Mouse (Mus musculus): ENCODE results near the gene Setd5. TPM values are rescaled to one million over a fixed set of nuclear protein-coding genes. Genes with fewer than 3 reads are reported as not detected.

Setd5 gene
- total and polyA plus RNA-seq, 2 experiments from 2014 or later: 50.0 to 94.4 TPM

- ATAC-seq: no peak
- TF ChIP-seq CTCF (IDR thresholded peaks at IDR 0.05; ENCODE audit: low read depth): no peak
- Histone ChIP-seq H3K36me3 (ENCODE audit: insufficient read depth, low read length) (peaks cover 34% of the 10 kb centered on the region), H3K4me1 (ENCODE audit: insufficient read depth, low read length) (no peaks in the 10 kb centered on the region), H3K9ac (replicated peaks; ENCODE audit: low read length) (no peak overlapping the region), H3K9me3 (ENCODE audit: low read length) (no peaks in the 10 kb centered on the region), H3K27ac (no peak overlapping the region), H3K4me2 (ENCODE audit: low read depth, low read length) (no peak overlapping the region), H3K27me3 (ENCODE audit: insufficient read depth, low read length) (no peaks in the 10 kb centered on the region), H3K4me3 (ENCODE audit: low read length) (no peak overlapping the region)
- DNase-seq (ENCODE audit: low spot score): no peak
- WGBS: 87% methylated on average over 3 of the region's 3 CpGs
Measured at GRCm38 (mm10) chr6:113052972-113053371, 24.2 kb upstream of the Setd5 start.

GRCm38 (mm10) chr6:113054552-113055107 is 22.5 kb upstream of the Setd5 start:
- H3K9me3 ChIP-seq (ENCODE audit: low read length): no peaks in the 10 kb centered on the region
- H3K9ac ChIP-seq (replicated peaks; ENCODE audit: low read length): no peak overlapping the region
- H3K4me2 ChIP-seq (ENCODE audit: low read depth, low read length): no peak overlapping the region
- H3K27ac ChIP-seq: no peak overlapping the region
- H3K36me3 ChIP-seq (ENCODE audit: insufficient read depth, low read length): peaks cover 41% of the 10 kb centered on the region
- no peaks in the 10 kb centered on the region for H3K27me3 ChIP-seq (ENCODE audit: insufficient read depth, low read length)
- DNase-seq (ENCODE audit: low spot score): no peak
- ATAC-seq: no peak
- 88% methylated on average over 6 of the region's 6 CpGs for WGBS
- H3K4me3 ChIP-seq (ENCODE audit: low read length): no peak overlapping the region
- H3K4me1 ChIP-seq (ENCODE audit: insufficient read depth, low read length): no peaks in the 10 kb centered on the region
- TF ChIP-seq CTCF (IDR thresholded peaks at IDR 0.05; ENCODE audit: low read depth): no peak

DNA sequence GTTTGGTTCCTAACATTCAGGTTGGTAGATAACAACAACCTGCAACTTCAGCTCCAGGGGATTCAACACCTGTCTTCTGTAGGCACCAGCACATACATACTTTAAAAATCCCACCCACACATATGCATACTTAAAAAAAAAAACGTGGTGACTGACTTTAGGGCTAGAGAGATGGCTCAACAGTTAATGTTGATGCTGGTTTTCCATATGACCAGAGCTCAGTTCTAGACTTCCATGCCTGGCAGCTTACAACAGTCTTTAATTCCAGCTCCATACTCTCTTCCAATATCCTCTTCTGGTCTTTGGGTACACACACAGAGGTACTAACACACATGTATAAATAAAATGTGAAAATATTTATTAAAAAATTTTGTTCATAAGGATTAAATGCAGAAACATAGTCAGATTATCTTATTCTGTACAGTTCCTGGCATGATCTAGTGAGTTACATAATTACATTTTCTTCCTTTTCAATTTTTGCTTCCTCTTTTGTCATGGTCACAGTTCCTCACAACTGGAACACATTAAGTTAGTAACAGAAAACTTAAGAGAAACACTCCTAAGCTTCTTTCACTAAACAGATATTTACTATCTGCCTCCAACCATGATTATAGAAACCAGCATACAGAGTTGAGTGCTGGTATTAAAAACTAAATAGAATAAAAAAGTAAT is 16.1 kb upstream of the Setd5 start:
- ATAC-seq: no peak
- no peak for DNase-seq (ENCODE audit: low spot score)
- H3K4me3 ChIP-seq (ENCODE audit: low read length): no peak overlapping the region
- H3K27me3 ChIP-seq (ENCODE audit: insufficient read depth, low read length): no peaks in the 10 kb centered on the region
- no peak overlapping the region for H3K9ac ChIP-seq (replicated peaks; ENCODE audit: low read length)
- no peak for TF ChIP-seq CTCF (IDR thresholded peaks at IDR 0.05; ENCODE audit: low read depth)
- no peak overlapping the region for H3K27ac ChIP-seq
- H3K4me1 ChIP-seq (ENCODE audit: insufficient read depth, low read length): no peaks in the 10 kb centered on the region
- no peaks in the 10 kb centered on the region for H3K9me3 ChIP-seq (ENCODE audit: low read length)
- no peak overlapping the region for H3K4me2 ChIP-seq (ENCODE audit: low read depth, low read length)
- peaks cover 54% of the 10 kb centered on the region for H3K36me3 ChIP-seq (ENCODE audit: insufficient read depth, low read length)
- 69% methylated on average over 1 of the region's 1 CpGs for WGBS

GRCm38 (mm10) chr6:113062253-113062652 is 14.9 kb upstream of the Setd5 start:
- 39% methylated on average over 3 of the region's 3 CpGs for WGBS
- peaks cover 56% of the 10 kb centered on the region for H3K36me3 ChIP-seq (ENCODE audit: insufficient read depth, low read length)
- no peak overlapping the region for H3K9ac ChIP-seq (replicated peaks; ENCODE audit: low read length)
- no peak for DNase-seq (ENCODE audit: low spot score)
- no peak for TF ChIP-seq CTCF (IDR thresholded peaks at IDR 0.05; ENCODE audit: low read depth)
- no peak overlapping the region for H3K4me2 ChIP-seq (ENCODE audit: low read depth, low read length)
- ATAC-seq: no peak
- no peak overlapping the region for H3K27ac ChIP-seq
- no peaks in the 10 kb centered on the region for H3K4me1 ChIP-seq (ENCODE audit: insufficient read depth, low read length)
- no peaks in the 10 kb centered on the region for H3K27me3 ChIP-seq (ENCODE audit: insufficient read depth, low read length)
- H3K4me3 ChIP-seq (ENCODE audit: low read length): no peak overlapping the region
- H3K9me3 ChIP-seq (ENCODE audit: low read length): no peaks in the 10 kb centered on the region

DNA sequence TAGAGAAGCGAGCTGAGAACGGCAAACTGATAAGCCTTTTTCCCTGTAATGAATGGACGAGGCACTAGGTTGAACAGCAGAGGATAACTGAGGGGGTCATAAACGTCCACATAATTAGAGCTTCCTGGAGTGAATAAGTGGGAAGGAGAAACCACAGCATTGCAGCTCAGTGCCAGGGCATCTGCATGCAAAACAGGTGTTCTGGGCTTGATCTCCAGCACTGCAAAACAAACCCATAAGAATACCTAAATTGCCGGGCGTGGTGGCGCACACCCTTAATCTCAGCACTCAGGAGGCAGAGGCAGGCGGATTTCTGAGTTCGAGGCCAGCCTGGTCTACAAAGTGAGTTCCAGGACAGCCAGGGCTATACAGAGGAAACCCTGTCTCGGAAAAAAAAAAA is 13.8 kb upstream of the Setd5 start:
- H3K36me3 ChIP-seq (ENCODE audit: insufficient read depth, low read length): peaks cover 56% of the 10 kb centered on the region
- no peaks in the 10 kb centered on the region for H3K27me3 ChIP-seq (ENCODE audit: insufficient read depth, low read length)
- no peak overlapping the region for H3K9ac ChIP-seq (replicated peaks; ENCODE audit: low read length)
- no peak overlapping the region for H3K4me3 ChIP-seq (ENCODE audit: low read length)
- no peak overlapping the region for H3K4me2 ChIP-seq (ENCODE audit: low read depth, low read length)
- WGBS: 93% methylated on average over 10 of the region's 10 CpGs
- DNase-seq (ENCODE audit: low spot score): no peak
- no peaks in the 10 kb centered on the region for H3K9me3 ChIP-seq (ENCODE audit: low read length)
- no peak overlapping the region for H3K27ac ChIP-seq
- no peaks in the 10 kb centered on the region for H3K4me1 ChIP-seq (ENCODE audit: insufficient read depth, low read length)
- no peak for ATAC-seq
- no peak for TF ChIP-seq CTCF (IDR thresholded peaks at IDR 0.05; ENCODE audit: low read depth)

DNA sequence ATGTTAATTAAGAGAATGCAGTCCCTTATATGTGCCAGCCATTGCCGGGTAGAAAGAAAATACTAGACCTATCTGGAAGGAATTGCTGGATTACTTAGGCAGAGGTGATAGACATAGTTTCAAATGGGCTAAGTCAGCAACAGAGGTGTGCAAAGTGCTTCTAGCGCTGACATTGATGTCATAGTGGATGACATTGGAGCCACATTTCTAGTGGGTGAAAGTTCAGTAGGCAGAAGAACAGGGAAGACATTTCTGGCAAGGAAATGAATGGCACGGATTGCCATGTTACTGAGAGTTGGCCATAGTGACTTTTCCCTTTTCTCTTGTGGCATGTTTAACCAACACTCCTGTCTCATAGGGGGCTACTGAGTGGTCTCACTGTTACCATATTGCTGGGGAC is 12.0 kb upstream of the Setd5 start:
- H3K27ac ChIP-seq: no peak overlapping the region
- DNase-seq (ENCODE audit: low spot score): no peak
- H3K4me1 ChIP-seq (ENCODE audit: insufficient read depth, low read length): no peaks in the 10 kb centered on the region
- no peaks in the 10 kb centered on the region for H3K9me3 ChIP-seq (ENCODE audit: low read length)
- H3K36me3 ChIP-seq (ENCODE audit: insufficient read depth, low read length): peaks cover 45% of the 10 kb centered on the region
- WGBS: 87% methylated on average over 3 of the region's 3 CpGs
- no peak overlapping the region for H3K4me2 ChIP-seq (ENCODE audit: low read depth, low read length)
- no peaks in the 10 kb centered on the region for H3K27me3 ChIP-seq (ENCODE audit: insufficient read depth, low read length)
- no peak overlapping the region for H3K4me3 ChIP-seq (ENCODE audit: low read length)
- H3K9ac ChIP-seq (replicated peaks; ENCODE audit: low read length): no peak overlapping the region
- no peak for TF ChIP-seq CTCF (IDR thresholded peaks at IDR 0.05; ENCODE audit: low read depth)
- no peak for ATAC-seq

GRCm38 (mm10) chr6:113069154-113069553 is 8.0 kb upstream of the Setd5 start:
- ATAC-seq (no peak), DNase-seq (ENCODE audit: low spot score) (no peak)
- H3K4me1 ChIP-seq (ENCODE audit: insufficient read depth, low read length): no peaks in the 10 kb centered on the region
- no peaks in the 10 kb centered on the region for H3K27me3 ChIP-seq (ENCODE audit: insufficient read depth, low read length)
- no peaks in the 10 kb centered on the region for H3K9me3 ChIP-seq (ENCODE audit: low read length)
- TF ChIP-seq CTCF (IDR thresholded peaks at IDR 0.05; ENCODE audit: low read depth): no peak
- 100% methylated on average over 1 of the region's 1 CpGs for WGBS
- H3K4me3 ChIP-seq (ENCODE audit: low read length): no peak overlapping the region
- no peak overlapping the region for H3K9ac ChIP-seq (replicated peaks; ENCODE audit: low read length)
- peaks cover 22% of the 10 kb centered on the region for H3K36me3 ChIP-seq (ENCODE audit: insufficient read depth, low read length)
- H3K4me2 ChIP-seq (ENCODE audit: low read depth, low read length): no peak overlapping the region
- H3K27ac ChIP-seq: no peak overlapping the region
